Mouse (Mus musculus) kidney, adult 2 months (tissue): ENCODE results near the gene Gkap1.

ENCODE experiments used
- CTCF ChIP-seq: fragments of 200-500 bp; conservative IDR thresholded peaks from 2 replicates; pipeline ENCODE4 v1.5.1; 2011; ENCODE audit warnings: low read depth, mild to moderate bottlenecking, control low read depth, low read length, moderate library complexity, mixed read lengths; ENCODE audit not compliant: insufficient read depth, insufficient read length
- POLR2A ChIP-seq: fragments of 200-500 bp; IDR thresholded peaks from one replicate; pipeline ENCODE4 v1.6.1; 2011; ENCODE audit warnings: low read depth, low read length, control low read depth

DNA sequence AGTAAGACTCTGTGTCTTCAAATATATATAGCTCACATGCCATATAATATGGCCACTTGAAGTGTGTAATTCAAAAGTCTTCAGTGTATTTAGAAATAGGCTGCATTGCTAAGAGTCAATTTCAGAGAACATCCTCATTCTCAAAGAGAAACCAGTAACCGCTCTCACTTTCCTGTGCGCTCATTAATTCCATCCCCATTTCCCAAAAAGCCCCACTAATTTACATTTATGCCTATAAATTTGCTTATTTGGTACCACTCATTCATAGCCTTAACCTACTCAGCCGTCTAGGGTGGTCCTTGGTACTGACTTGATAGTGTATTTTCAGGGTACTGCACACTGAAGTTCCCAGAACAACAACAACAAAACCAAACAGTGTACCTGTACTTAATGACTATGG lies 73.6 kb downstream of the Gkap1 start:
- TF ChIP-seq POLR2A (no peak), CTCF (no peak)
